Mouse (Mus musculus): ENCODE results near the gene Tmtc2.

The Tmtc2 gene

GRCm38 (mm10) chr10:105548040-105548439, 26.2 kb downstream of the Tmtc2 start:
- DNase-seq (ENCODE audit: low read depth, low spot score) = no peak

- DNase-seq (ENCODE audit: low read depth, low spot score) = no peak
These were observed 29.9 kb downstream of the Tmtc2 start for GRCm38 (mm10) chr10:105544004-105545003.

GRCm38 (mm10) chr10:105542081-105542480, 32.2 kb downstream of the Tmtc2 start:
- DNase-seq (ENCODE audit: low read depth, low spot score) = no peak

GRCm38 (mm10) chr10:105539697-105540096, 34.6 kb downstream of the Tmtc2 start:
- no peak for DNase-seq (ENCODE audit: low read depth, low spot score)

- no peak for DNase-seq (ENCODE audit: low read depth, low spot score)
These were observed 37.3 kb downstream of the Tmtc2 start for GRCm38 (mm10) chr10:105536910-105537309.

GRCm38 (mm10) chr10:105535848-105536247, 38.4 kb downstream of the Tmtc2 start:
- no peak for DNase-seq (ENCODE audit: low read depth, low spot score)

GRCm38 (mm10) chr10:105532747-105533146, 41.5 kb downstream of the Tmtc2 start:
- DNase-seq (ENCODE audit: low read depth, low spot score) = no peak

GRCm38 (mm10) chr10:105532019-105532525, 42.2 kb downstream of the Tmtc2 start:
- DNase-seq (ENCODE audit: low read depth, low spot score) = no peak

- DNase-seq (ENCODE audit: low read depth, low spot score) = no peak
These were observed 43.0 kb downstream of the Tmtc2 start for GRCm38 (mm10) chr10:105531080-105531894.

GRCm38 (mm10) chr10:105523405-105524088, 50.7 kb downstream of the Tmtc2 start:
- no peak for DNase-seq (ENCODE audit: low read depth, low spot score)

- DNase-seq (ENCODE audit: low read depth, low spot score) = no peak
These were observed 51.8 kb downstream of the Tmtc2 start for GRCm38 (mm10) chr10:105522431-105522830.

- DNase-seq (ENCODE audit: low read depth, low spot score) = no peak
These were observed 55.0 kb downstream of the Tmtc2 start for GRCm38 (mm10) chr10:105519154-105519806.

- DNase-seq (ENCODE audit: low read depth, low spot score) = no peak
These were observed 56.1 kb downstream of the Tmtc2 start for GRCm38 (mm10) chr10:105518144-105518543.

GRCm38 (mm10) chr10:105513777-105514322, 60.4 kb downstream of the Tmtc2 start:
- DNase-seq (ENCODE audit: low read depth, low spot score) = no peak

GRCm38 (mm10) chr10:105509896-105510272, 64.4 kb downstream of the Tmtc2 start:
- DNase-seq (ENCODE audit: low read depth, low spot score) = no peak

- no peak for DNase-seq (ENCODE audit: low read depth, low spot score)
These were observed 64.9 kb downstream of the Tmtc2 start for GRCm38 (mm10) chr10:105509146-105509895.

- DNase-seq (ENCODE audit: low read depth, low spot score) = no peak
These were observed 66.1 kb downstream of the Tmtc2 start for GRCm38 (mm10) chr10:105507982-105508786.

- DNase-seq (ENCODE audit: low read depth, low spot score) = no peak
These were observed 68.2 kb downstream of the Tmtc2 start for GRCm38 (mm10) chr10:105506046-105506445.

GRCm38 (mm10) chr10:105504472-105504871, 69.8 kb downstream of the Tmtc2 start:
- DNase-seq (ENCODE audit: low read depth, low spot score) = no peak

Data from embryo, embryonic 11.5 days (tissue).